Mouse (Mus musculus) layer of hippocampus, postnatal 10 days (tissue): Measurements from ENCODE around the gene Il3. TPM values are rescaled to one million over a fixed set of nuclear protein-coding genes. Genes with fewer than 3 reads are reported as not detected.

Experiments used
- DNase-seq, 2 experiments: peaks; one replicate each; pipeline ENCODE4 v3.0.0; 2021; ENCODE audit warnings: low spot score in 2 of 2
- total RNA-seq, 2 experiments: library from RNA; stranded (reverse); gene quantifications; 2 replicates each; pipeline ENCODE4 v1.2.3; 2021

Gene Il3
- total RNA-seq, 2 experiments from 2014 or later: not detected

GRCm38 (mm10) chr11:54219191-54219590 lies 47.9 kb downstream of the Il3 start:
- DNase-seq: no peak

GRCm38 (mm10) chr11:54217384-54217783 lies 49.7 kb downstream of the Il3 start:
- no peak for DNase-seq

GRCm38 (mm10) chr11:54216091-54216490 lies 51.0 kb downstream of the Il3 start:
- DNase-seq: no peak

Other genes with a start within 250 kb of the Il3 start
- gene Slc22a4, start 239.2 kb downstream of the Il3 start, total RNA-seq: 1 to 10 TPM; 6.7 to 7.6 TPM
- 10 to 100 TPM; 17.9 to 18.5 TPM for gene Pdlim4, start 198.3 kb downstream of the Il3 start, total RNA-seq
- 10 to 100 TPM; 17.2 to 19.9 TPM for gene P4ha2, start 167.2 kb downstream of the Il3 start, total RNA-seq
- gene Csf2, start 17.6 kb downstream of the Il3 start, total RNA-seq: not detected
- 100 to 1,000 TPM; 125 to 132 TPM for gene Acsl6, start 36.5 kb upstream of the Il3 start, total RNA-seq
- not detected for gene Meikin, start 103.4 kb upstream of the Il3 start, total RNA-seq
- 10 to 100 TPM; 22.8 to 23.3 TPM for gene Fnip1, start 170.9 kb upstream of the Il3 start, total RNA-seq